Mouse (Mus musculus) hindbrain, embryonic 16.5 days (tissue): Measurements from ENCODE around the gene Degs2. TPM values are rescaled to one million over a fixed set of nuclear protein-coding genes. Genes with fewer than 3 reads are reported as not detected.

Experiments
- ATAC-seq: fragments of 200-750 bp; cut with Nextera tagmentation; 2 replicates; pipeline ENCODE4 v1.8.0; 2017; ENCODE audit warnings: moderate TSS enrichment, moderate library complexity
- H3K27ac ChIP-seq: fragments of 300-500 bp; sonication (generic); 2 replicates; pipeline ENCODE4 v1.5.1; 2014; ENCODE audit warnings: low read depth, mild to moderate bottlenecking, control low read depth, low read length, moderate library complexity
- H3K27me3 ChIP-seq: fragments of 300-500 bp; sonication (generic); replicated peaks from 2 replicates; pipeline ENCODE4 v1.6.1; 2014; ENCODE audit warnings: low read length; ENCODE audit not compliant: control insufficient read depth, insufficient read depth
- H3K36me3 ChIP-seq: fragments of 300-500 bp; sonication (generic); 2 replicates; pipeline ENCODE4 v1.6.1; 2014; ENCODE audit warnings: mild to moderate bottlenecking, low read length, moderate library complexity, mixed read lengths; ENCODE audit not compliant: control insufficient read depth, insufficient read depth
- H3K4me1 ChIP-seq: fragments of 300-500 bp; sonication (generic); 2 replicates; pipeline ENCODE4 v1.6.1; 2014; ENCODE audit warnings: low read depth, low read length; ENCODE audit not compliant: control insufficient read depth, insufficient read depth
- H3K4me2 ChIP-seq: fragments of 300-500 bp; sonication (generic); 2 replicates; pipeline ENCODE4 v1.6.1; 2014; ENCODE audit warnings: mild to moderate bottlenecking, low read length, control low read depth, moderate library complexity
- H3K4me3 ChIP-seq: fragments of 300-500 bp; sonication (generic); 2 replicates; pipeline ENCODE4 v1.5.1; 2014; ENCODE audit warnings: mild to moderate bottlenecking, low read length, control low read depth, moderate library complexity
- H3K9ac ChIP-seq: fragments of 300-500 bp; sonication (generic); 2 replicates; pipeline ENCODE4 v1.6.1; 2014; ENCODE audit warnings: low read depth, mild to moderate bottlenecking, control low read depth, low read length, moderate library complexity
- H3K9me3 ChIP-seq: fragments of 300-500 bp; sonication (generic); 2 replicates; pipeline ENCODE4 v1.6.1; 2014; ENCODE audit warnings: mild to moderate bottlenecking, low read length, moderate library complexity; ENCODE audit not compliant: control insufficient read depth
- WGBS: fragments of 180-500 bp; shearing (Covaris S2); extraction: QIAGEN DNeasy Blood & Tissue Kit; methylation state at CpG from one replicate; pipeline ENCODE4 v1.1.7; 2014; 5-methylcytosine and 5-hydroxymethylcytosine counted together
- polyA plus RNA-seq: library from polyadenylated mRNA; unstranded; fragments of >200 nt; fragmentation: Nextera tagmentation; extraction: Ambion mirVana; gene quantifications from 2 replicates; pipeline ENCODE4 v1.2.1, GENCODE M21; 2015

Gene Degs2
- polyA plus RNA-seq, 1 experiment from 2014 or later: 1.8 TPM

- Histone ChIP-seq H3K27ac (no peak overlapping the region), H3K9me3 (no peaks in the 10 kb centered on the region), H3K9ac (no peak overlapping the region), H3K4me1 (no peaks in the 10 kb centered on the region), H3K27me3 (no peaks in the 10 kb centered on the region), H3K4me3 (no peak overlapping the region), H3K36me3 (peaks cover 24% of the 10 kb centered on the region), H3K4me2 (no peak overlapping the region)
- 82% methylated on average over 2 of the region's 2 CpGs for WGBS
- no peak for ATAC-seq
Observed at GRCm38 (mm10) chr12:108674916-108675315, 27.2 kb downstream of the Degs2 start.

GRCm38 (mm10) chr12:108674502-108674901, 27.6 kb downstream of the Degs2 start:
- H3K36me3 ChIP-seq: peaks cover 21% of the 10 kb centered on the region
- H3K4me2 ChIP-seq: no peak overlapping the region
- no peaks in the 10 kb centered on the region for H3K9me3 ChIP-seq
- WGBS: 88% methylated on average over 4 of the region's 4 CpGs
- no peaks in the 10 kb centered on the region for H3K4me1 ChIP-seq
- 0 out of 2 replicates have a peak, but pooled peaks have one; percentile 28 for ATAC-seq
- H3K27me3 ChIP-seq: no peaks in the 10 kb centered on the region
- H3K27ac ChIP-seq: no peak overlapping the region
- no peak overlapping the region for H3K9ac ChIP-seq
- H3K4me3 ChIP-seq: no peak overlapping the region

- ATAC-seq: no peak
- WGBS: 85% methylated on average over 3 of the region's 3 CpGs
- Histone ChIP-seq H3K4me1 (no peaks in the 10 kb centered on the region; the same call in 1 of the 2 replicates), H3K36me3 (peaks cover 16% of the 10 kb centered on the region), H3K9me3 (no peaks in the 10 kb centered on the region), H3K27me3 (no peaks in the 10 kb centered on the region), H3K27ac (no peak overlapping the region), H3K4me2 (no peak overlapping the region), H3K9ac (no peak overlapping the region), H3K4me3 (no peak overlapping the region)
Observed at GRCm38 (mm10) chr12:108673546-108673945, 28.6 kb downstream of the Degs2 start.

GRCm38 (mm10) chr12:108672908-108673307, 29.2 kb downstream of the Degs2 start:
- Histone ChIP-seq H3K27me3 (no peaks in the 10 kb centered on the region), H3K4me1 (no peaks in the 10 kb centered on the region; the same call in 1 of the 2 replicates), H3K9ac (no peak overlapping the region), H3K9me3 (no peaks in the 10 kb centered on the region), H3K4me2 (no peak overlapping the region), H3K4me3 (no peak overlapping the region), H3K36me3 (peaks cover 16% of the 10 kb centered on the region), H3K27ac (no peak overlapping the region)
- 89% methylated on average over 4 of the region's 4 CpGs for WGBS
- no peak for ATAC-seq

- H3K4me2 ChIP-seq: no peak overlapping the region
- H3K36me3 ChIP-seq: peaks cover 8% of the 10 kb centered on the region
- no peaks in the 10 kb centered on the region; the same call in 1 of the 2 replicates for H3K4me1 ChIP-seq
- H3K27me3 ChIP-seq: no peaks in the 10 kb centered on the region
- WGBS: 89% methylated on average over 2 of the region's 2 CpGs
- H3K4me3 ChIP-seq: no peak overlapping the region
- no peak overlapping the region for H3K9ac ChIP-seq
- no peak for ATAC-seq
- no peak overlapping the region for H3K27ac ChIP-seq
- no peaks in the 10 kb centered on the region for H3K9me3 ChIP-seq
Observed at GRCm38 (mm10) chr12:108671541-108671940, 30.6 kb downstream of the Degs2 start.

GRCm38 (mm10) chr12:108668606-108669235, 33.4 kb downstream of the Degs2 start:
- ATAC-seq: peak; percentile 46; the same call in 1 of the 2 replicates
- Histone ChIP-seq H3K4me2 (no peak overlapping the region), H3K27me3 (no peaks in the 10 kb centered on the region), H3K4me3 (no peak overlapping the region), H3K9me3 (no peaks in the 10 kb centered on the region), H3K9ac (no peak overlapping the region), H3K36me3 (peaks cover 3% of the 10 kb centered on the region; the same call in 1 of the 2 replicates), H3K27ac (peak overlapping the region; percentile 64), H3K4me1 (no peaks in the 10 kb centered on the region; the same call in 1 of the 2 replicates)
- 59% methylated on average over 8 of the region's 8 CpGs for WGBS

DNA sequence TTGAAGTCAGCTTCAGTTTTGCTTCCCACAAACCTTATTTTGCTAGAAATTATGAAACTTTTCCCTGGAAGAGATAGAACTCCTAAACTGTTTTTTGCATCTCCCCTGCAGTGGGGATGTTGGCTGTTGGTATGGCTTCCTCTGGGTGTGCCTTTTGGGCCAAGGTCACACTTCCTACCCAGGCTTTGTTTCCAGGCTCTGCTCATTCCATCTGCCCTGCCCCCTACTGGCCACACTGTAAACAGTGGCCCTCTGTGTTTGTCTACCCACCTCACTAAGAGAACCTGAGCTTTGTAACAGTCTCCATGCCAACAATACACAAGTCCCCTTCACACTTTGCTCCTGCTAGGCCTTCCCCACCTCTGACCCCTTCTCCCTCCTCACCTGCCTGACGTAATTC, 44.8 kb downstream of the Degs2 start:
- 91% methylated on average over 1 of the region's 1 CpGs for WGBS
- Histone ChIP-seq H3K4me2 (no peak overlapping the region), H3K4me3 (no peak overlapping the region), H3K4me1 (no peaks in the 10 kb centered on the region), H3K27me3 (no peaks in the 10 kb centered on the region), H3K9me3 (no peaks in the 10 kb centered on the region), H3K36me3 (peaks cover 16% of the 10 kb centered on the region), H3K27ac (no peak overlapping the region), H3K9ac (no peak overlapping the region)
- no peak for ATAC-seq

- H3K27ac ChIP-seq: no peak overlapping the region
- H3K36me3 ChIP-seq: peaks cover 20% of the 10 kb centered on the region
- H3K4me3 ChIP-seq: no peak overlapping the region
- WGBS: 88% methylated on average over 11 of the region's 11 CpGs
- no peaks in the 10 kb centered on the region for H3K4me1 ChIP-seq
- no peaks in the 10 kb centered on the region for H3K9me3 ChIP-seq
- H3K27me3 ChIP-seq: no peaks in the 10 kb centered on the region
- ATAC-seq: no peak
- no peak overlapping the region for H3K4me2 ChIP-seq
- no peak overlapping the region for H3K9ac ChIP-seq
Observed at GRCm38 (mm10) chr12:108653358-108654335, 48.5 kb downstream of the Degs2 start.

DNA sequence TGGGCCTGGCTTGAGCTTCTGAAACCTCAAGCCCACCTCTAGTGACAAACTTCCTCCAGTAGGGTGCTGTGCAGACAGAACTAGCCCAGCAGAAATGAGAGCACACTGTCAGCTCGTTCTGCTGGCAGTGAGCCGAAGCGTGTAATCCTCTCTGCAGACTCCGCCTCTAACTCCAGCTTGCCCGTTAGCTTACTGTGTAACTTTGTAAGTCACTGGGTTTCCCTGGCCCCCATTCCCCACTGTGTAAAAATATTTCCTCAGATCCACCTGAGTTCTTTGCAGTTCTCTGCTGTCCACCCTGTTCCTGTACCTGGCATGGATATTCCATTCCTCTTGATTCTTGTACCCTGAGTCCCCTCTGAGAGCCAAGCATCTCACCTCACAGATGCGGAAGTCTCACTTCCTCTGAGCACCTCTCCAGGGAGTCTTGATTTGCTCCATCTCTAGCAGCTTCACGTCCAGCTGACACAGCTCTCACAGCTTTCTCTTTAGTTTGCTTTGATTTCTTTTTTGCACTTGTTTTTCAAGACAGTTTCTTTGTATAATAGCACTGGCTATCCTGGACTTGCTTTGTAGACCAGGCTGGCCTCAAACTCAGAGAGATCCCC, 51.0 kb downstream of the Degs2 start:
- Histone ChIP-seq H3K36me3 (peaks cover 23% of the 10 kb centered on the region), H3K4me3 (no peak overlapping the region), H3K4me2 (no peak overlapping the region), H3K4me1 (no peaks in the 10 kb centered on the region), H3K27me3 (no peaks in the 10 kb centered on the region), H3K9me3 (no peaks in the 10 kb centered on the region), H3K9ac (no peak overlapping the region), H3K27ac (no peak overlapping the region)
- 60% methylated on average over 7 of the region's 7 CpGs for WGBS
- ATAC-seq: no peak
